Mouse (Mus musculus): ENCODE measurements around the gene Fhdc1. TPM values are rescaled to one million over a fixed set of nuclear protein-coding genes. Genes with fewer than 3 reads are reported as not detected.
A peak's percentile ranks its signal among the peaks of the same experiment; 100 is the strongest.

Gene Fhdc1
- polyA plus RNA-seq, 1 experiment from 2014 or later: 4.8 TPM

DNA sequence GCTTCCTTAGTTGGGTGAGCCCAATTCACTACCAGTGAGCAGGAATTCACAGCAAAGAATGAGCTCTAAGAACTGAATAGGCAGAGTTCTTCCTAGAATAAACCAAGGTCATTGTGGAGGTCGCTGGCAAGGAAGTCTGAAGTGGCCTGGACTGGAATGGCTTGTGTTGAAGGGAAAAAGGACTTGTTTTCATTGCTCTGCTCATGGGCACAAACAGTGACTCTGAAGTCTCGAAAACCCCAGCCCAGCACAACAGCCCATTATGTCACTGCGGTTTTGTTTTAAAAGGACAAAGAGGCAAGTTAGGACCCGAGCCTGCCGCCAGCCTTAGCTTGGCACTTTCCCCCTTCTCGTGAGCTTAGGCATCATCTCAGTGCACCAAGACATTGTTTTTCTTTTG, 8.5 kb upstream of the Fhdc1 start:
- Histone ChIP-seq H3K4me2 (no peak overlapping the region), H3K4me1 (replicated peaks) (0 out of 2 replicates have a peak, but pooled peaks cover 2% of the 10 kb centered on the region), H3K27me3 (no peaks in the 10 kb centered on the region), H3K9ac (no peak overlapping the region), H3K9me3 (no peaks in the 10 kb centered on the region), H3K4me3 (no peak overlapping the region), H3K27ac (0 out of 2 replicates have a peak overlapping the region, but pooled peaks have one; percentile 40), H3K36me3 (0 out of 2 replicates have a peak, but pooled peaks cover 3% of the 10 kb centered on the region)
- WGBS: 24% methylated on average over 6 of the region's 6 CpGs
- ATAC-seq (ENCODE audit: low FRiP score): no peak

DNA sequence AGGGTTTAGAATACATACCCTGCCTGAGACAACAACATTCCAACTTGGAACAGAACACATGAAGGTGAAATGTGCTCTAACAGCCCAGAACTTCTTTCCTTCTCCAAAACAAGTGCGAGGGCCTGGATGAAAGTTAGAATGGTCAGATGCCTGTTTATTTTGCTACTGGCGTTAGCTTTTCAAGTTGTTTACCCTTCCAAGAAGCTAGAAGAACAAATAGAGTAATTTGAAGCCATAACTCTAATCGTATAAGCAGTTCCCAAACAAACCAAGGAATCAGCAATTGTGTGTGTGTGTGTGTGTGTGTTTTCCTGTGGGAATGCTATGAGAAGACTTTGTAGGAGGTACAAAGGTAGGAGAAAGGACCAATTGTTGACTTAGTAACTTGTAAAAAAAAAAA, 4.7 kb upstream of the Fhdc1 start:
- Histone ChIP-seq H3K27me3 (peaks cover 17% of the 10 kb centered on the region), H3K4me3 (no peak overlapping the region), H3K36me3 (0 out of 2 replicates have a peak, but pooled peaks cover 3% of the 10 kb centered on the region), H3K9ac (no peak overlapping the region), H3K4me1 (replicated peaks) (peaks cover 9% of the 10 kb centered on the region), H3K27ac (no peak overlapping the region), H3K4me2 (no peak overlapping the region), H3K9me3 (no peaks in the 10 kb centered on the region)
- no peak for ATAC-seq (ENCODE audit: low FRiP score)
- WGBS: 82% methylated on average over 3 of the region's 3 CpGs

DNA sequence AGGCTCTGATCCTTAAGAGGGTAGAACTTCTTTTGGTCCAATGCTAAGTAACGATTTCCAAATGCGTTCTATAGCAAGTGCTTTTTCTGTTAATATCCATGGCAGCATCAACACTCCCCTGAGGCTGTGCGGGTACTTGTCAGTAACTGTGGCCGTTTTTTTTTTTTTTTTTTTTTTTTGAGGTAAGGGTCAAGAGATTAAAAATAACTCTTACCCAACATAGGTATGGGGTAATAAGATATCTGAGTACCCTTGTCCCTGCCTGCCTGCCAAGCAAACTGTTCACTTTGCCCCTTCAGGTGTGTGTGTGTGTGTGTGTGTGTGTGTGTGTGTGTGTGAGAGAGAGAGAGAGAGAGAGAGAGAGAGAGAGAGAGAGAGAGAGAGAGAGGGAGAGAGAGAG, 4.1 kb upstream of the Fhdc1 start:
- no peak for ATAC-seq (ENCODE audit: low FRiP score)
- Histone ChIP-seq H3K4me2 (no peak overlapping the region), H3K4me3 (no peak overlapping the region), H3K27me3 (peaks cover 17% of the 10 kb centered on the region), H3K9me3 (no peaks in the 10 kb centered on the region), H3K4me1 (replicated peaks) (peaks cover 15% of the 10 kb centered on the region), H3K36me3 (0 out of 2 replicates have a peak, but pooled peaks cover 3% of the 10 kb centered on the region), H3K9ac (no peak overlapping the region), H3K27ac (no peak overlapping the region)
- 80% methylated on average over 4 of the region's 4 CpGs for WGBS

GRCm38 (mm10) chr3:84482121-84482520, 1.9 kb upstream of the Fhdc1 start:
- Histone ChIP-seq H3K9me3 (no peaks in the 10 kb centered on the region), H3K4me1 (replicated peaks) (peaks cover 30% of the 10 kb centered on the region), H3K36me3 (no peaks in the 10 kb centered on the region), H3K27me3 (peaks cover 36% of the 10 kb centered on the region), H3K27ac (no peak overlapping the region), H3K9ac (no peak overlapping the region), H3K4me2 (no peak overlapping the region), H3K4me3 (no peak overlapping the region)
- no peak for ATAC-seq (ENCODE audit: low FRiP score)
- 75% methylated on average over 6 of the region's 6 CpGs for WGBS

DNA sequence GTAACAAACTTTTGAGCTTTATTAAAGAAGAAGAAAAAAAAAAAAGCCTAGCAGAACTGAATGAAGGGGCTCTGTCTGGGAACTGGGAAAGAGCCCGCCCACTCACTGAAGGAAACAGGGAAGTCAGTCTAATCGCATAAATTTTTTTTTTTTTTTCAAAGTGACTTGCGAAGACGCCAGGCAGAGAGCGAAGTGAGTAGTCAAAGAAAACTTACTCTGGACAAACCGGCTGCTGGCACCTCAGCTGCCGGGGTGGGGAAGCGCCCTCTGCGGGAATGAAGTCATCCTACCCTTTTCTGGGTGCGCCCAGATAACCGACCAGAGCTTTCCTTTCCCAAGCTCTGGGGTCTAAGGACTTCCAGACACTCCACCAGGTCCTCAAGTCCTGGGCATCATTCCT, 875 bp upstream of the Fhdc1 start:
- WGBS: 4% methylated on average over 11 of the region's 11 CpGs
- no peak overlapping the region for H3K9ac ChIP-seq
- H3K27me3 ChIP-seq: peaks cover 42% of the 10 kb centered on the region

GRCm38 (mm10) chr3:84479293-84480005, 780 bp downstream of the Fhdc1 start:
- Histone ChIP-seq H3K4me3 (peak overlapping the region; percentile 71), H3K4me1 (replicated peaks) (peaks cover 30% of the 10 kb centered on the region), H3K36me3 (no peaks in the 10 kb centered on the region), H3K27me3 (peaks cover 48% of the 10 kb centered on the region), H3K27ac (no peak overlapping the region), H3K9me3 (no peaks in the 10 kb centered on the region), H3K4me2 (peak overlapping the region; percentile 98), H3K9ac (peak overlapping the region; percentile 84)
- peak; percentile 57 for ATAC-seq (ENCODE audit: low FRiP score)
- WGBS: under 1% methylated on average over 58 of the region's 61 CpGs

More for the DNA sequence above, 875 bp upstream of the Fhdc1 start:
- no peak for ATAC-seq (ENCODE audit: low FRiP score)
- no peaks in the 10 kb centered on the region for H3K9me3 ChIP-seq
- H3K4me3 ChIP-seq: peak overlapping the region; percentile 71
- peak overlapping the region; percentile 98 for H3K4me2 ChIP-seq
- H3K36me3 ChIP-seq: no peaks in the 10 kb centered on the region
- H3K27ac ChIP-seq: no peak overlapping the region
- peaks cover 30% of the 10 kb centered on the region for H3K4me1 ChIP-seq (replicated peaks)

- WGBS: 7% methylated on average over 12 of the region's 12 CpGs
- no peaks in the 10 kb centered on the region for H3K9me3 ChIP-seq
- peak overlapping the region; percentile 71 for H3K4me3 ChIP-seq
- no peak overlapping the region for H3K27ac ChIP-seq
- no peak for ATAC-seq (ENCODE audit: low FRiP score)
- peak overlapping the region; percentile 98 for H3K4me2 ChIP-seq
- peaks cover 50% of the 10 kb centered on the region for H3K27me3 ChIP-seq
- peaks cover 2% of the 10 kb centered on the region; the same call in 1 of the 2 replicates for H3K36me3 ChIP-seq
- peaks cover 30% of the 10 kb centered on the region for H3K4me1 ChIP-seq (replicated peaks)
- peak overlapping the region; percentile 84 for H3K9ac ChIP-seq
These were observed 1.3 kb downstream of the Fhdc1 start for GRCm38 (mm10) chr3:84478896-84479292.

GRCm38 (mm10) chr3:84478195-84478594, 2.0 kb downstream of the Fhdc1 start:
- Histone ChIP-seq H3K4me2 (peak overlapping the region; percentile 98), H3K27ac (no peak overlapping the region), H3K4me1 (replicated peaks) (peaks cover 34% of the 10 kb centered on the region), H3K9me3 (no peaks in the 10 kb centered on the region), H3K4me3 (peak overlapping the region; percentile 71), H3K9ac (0 out of 2 replicates have a peak overlapping the region, but pooled peaks have one; percentile 84), H3K27me3 (peaks cover 50% of the 10 kb centered on the region), H3K36me3 (peaks cover 6% of the 10 kb centered on the region; the same call in 1 of the 2 replicates)
- 2% methylated on average over 7 of the region's 7 CpGs for WGBS
- no peak for ATAC-seq (ENCODE audit: low FRiP score)

GRCm38 (mm10) chr3:84477498-84477897, 2.7 kb downstream of the Fhdc1 start:
- no peaks in the 10 kb centered on the region for H3K9me3 ChIP-seq
- H3K36me3 ChIP-seq: peaks cover 6% of the 10 kb centered on the region; the same call in 1 of the 2 replicates
- WGBS: 87% methylated on average over 1 of the region's 1 CpGs
- peaks cover 45% of the 10 kb centered on the region for H3K27me3 ChIP-seq
- H3K4me3 ChIP-seq: no peak overlapping the region
- H3K9ac ChIP-seq: no peak overlapping the region
- ATAC-seq (ENCODE audit: low FRiP score): no peak
- no peak overlapping the region for H3K27ac ChIP-seq
- peaks cover 34% of the 10 kb centered on the region for H3K4me1 ChIP-seq (replicated peaks)
- peak overlapping the region; percentile 98; the same call in 1 of the 2 replicates for H3K4me2 ChIP-seq

GRCm38 (mm10) chr3:84474981-84475775, 5.1 kb downstream of the Fhdc1 start:
- Histone ChIP-seq H3K4me2 (no peak overlapping the region), H3K4me3 (no peak overlapping the region), H3K4me1 (replicated peaks) (peaks cover 28% of the 10 kb centered on the region), H3K9ac (no peak overlapping the region), H3K9me3 (no peaks in the 10 kb centered on the region), H3K27ac (no peak overlapping the region), H3K27me3 (peaks cover 32% of the 10 kb centered on the region), H3K36me3 (peaks cover 6% of the 10 kb centered on the region; the same call in 1 of the 2 replicates)
- no peak for ATAC-seq (ENCODE audit: low FRiP score)
- 91% methylated on average over 12 of the region's 12 CpGs for WGBS

GRCm38 (mm10) chr3:84474398-84474797, 5.8 kb downstream of the Fhdc1 start:
- H3K36me3 ChIP-seq: peaks cover 6% of the 10 kb centered on the region; the same call in 1 of the 2 replicates
- no peak overlapping the region for H3K4me3 ChIP-seq
- no peak overlapping the region for H3K27ac ChIP-seq
- no peak for ATAC-seq (ENCODE audit: low FRiP score)
- H3K4me1 ChIP-seq (replicated peaks): peaks cover 22% of the 10 kb centered on the region
- WGBS: 83% methylated on average over 6 of the region's 6 CpGs
- no peak overlapping the region for H3K4me2 ChIP-seq
- H3K9ac ChIP-seq: no peak overlapping the region
- H3K9me3 ChIP-seq: no peaks in the 10 kb centered on the region
- peaks cover 32% of the 10 kb centered on the region for H3K27me3 ChIP-seq

- 76% methylated on average over 5 of the region's 5 CpGs for WGBS
- H3K27me3 ChIP-seq: peaks cover 21% of the 10 kb centered on the region
- H3K36me3 ChIP-seq: peaks cover 6% of the 10 kb centered on the region; the same call in 1 of the 2 replicates
- ATAC-seq (ENCODE audit: low FRiP score): no peak
- no peak overlapping the region for H3K4me3 ChIP-seq
- H3K4me1 ChIP-seq (replicated peaks): peaks cover 7% of the 10 kb centered on the region
- no peak overlapping the region for H3K27ac ChIP-seq
- H3K9me3 ChIP-seq: no peaks in the 10 kb centered on the region
- H3K4me2 ChIP-seq: no peak overlapping the region
- H3K9ac ChIP-seq: no peak overlapping the region
These were observed 7.3 kb downstream of the Fhdc1 start for GRCm38 (mm10) chr3:84472955-84473354.
